Mouse (Mus musculus) limb, embryonic 13.5 days (tissue): ENCODE data around the gene Dlg4. TPM values are rescaled to one million over a fixed set of nuclear protein-coding genes. Genes with fewer than 3 reads are reported as not detected.

Experiments
- ATAC-seq: fragments of 200-750 bp; cut with Nextera tagmentation; 2 replicates; pipeline ENCODE4 v1.8.0; 2017; ENCODE audit warnings: low read depth, moderate number of reproducible peaks, moderate TSS enrichment; ENCODE audit not compliant: low FRiP score
- H3K27ac ChIP-seq: fragments of 300-500 bp; sonication (generic); 2 replicates; pipeline ENCODE4 v1.5.1; 2015; ENCODE audit warnings: inconsistent platforms, mild to moderate bottlenecking, moderate library complexity
- H3K27me3 ChIP-seq: fragments of 300-500 bp; sonication (generic); 2 replicates; pipeline ENCODE4 v1.6.1; 2015; ENCODE audit warnings: mild to moderate bottlenecking, inconsistent platforms
- H3K36me3 ChIP-seq: fragments of 300-500 bp; sonication (generic); 2 replicates; pipeline ENCODE4 v1.6.1; 2015; ENCODE audit warnings: inconsistent platforms, mild to moderate bottlenecking, moderate library complexity
- H3K4me1 ChIP-seq: fragments of 300-500 bp; sonication (generic); 2 replicates; pipeline ENCODE4 v1.6.1; 2015; ENCODE audit warnings: inconsistent platforms
- H3K4me2 ChIP-seq: fragments of 300-500 bp; sonication (generic); replicated peaks from 2 replicates; pipeline ENCODE4 v1.6.1; 2015; ENCODE audit warnings: inconsistent platforms, mild to moderate bottlenecking, moderate library complexity
- H3K4me3 ChIP-seq: fragments of 300-500 bp; sonication (generic); 2 replicates; pipeline ENCODE4 v1.5.1; 2015; ENCODE audit warnings: moderate library complexity, mild to moderate bottlenecking, inconsistent platforms
- H3K9ac ChIP-seq: fragments of 300-500 bp; sonication (generic); 2 replicates; pipeline ENCODE4 v1.6.1; 2015; ENCODE audit warnings: mild to moderate bottlenecking, inconsistent platforms
- H3K9me3 ChIP-seq: fragments of 300-500 bp; sonication (generic); 2 replicates; pipeline ENCODE4 v1.6.1; 2016; ENCODE audit warnings: inconsistent platforms
- WGBS: fragments of 180-500 bp; shearing (Covaris S2); methylation state at CpG from one replicate; pipeline ENCODE4 v1.1.7; 2015; 5-methylcytosine and 5-hydroxymethylcytosine counted together
- polyA plus RNA-seq: library from polyadenylated mRNA; unstranded; fragments of >200 nt; fragmentation: Nextera tagmentation; extraction: Ambion mirVana; gene quantifications from 2 replicates; pipeline ENCODE4 v1.2.1, GENCODE M21; 2015

Gene Dlg4
- polyA plus RNA-seq, 1 experiment from 2014 or later: 14.2 TPM

DNA sequence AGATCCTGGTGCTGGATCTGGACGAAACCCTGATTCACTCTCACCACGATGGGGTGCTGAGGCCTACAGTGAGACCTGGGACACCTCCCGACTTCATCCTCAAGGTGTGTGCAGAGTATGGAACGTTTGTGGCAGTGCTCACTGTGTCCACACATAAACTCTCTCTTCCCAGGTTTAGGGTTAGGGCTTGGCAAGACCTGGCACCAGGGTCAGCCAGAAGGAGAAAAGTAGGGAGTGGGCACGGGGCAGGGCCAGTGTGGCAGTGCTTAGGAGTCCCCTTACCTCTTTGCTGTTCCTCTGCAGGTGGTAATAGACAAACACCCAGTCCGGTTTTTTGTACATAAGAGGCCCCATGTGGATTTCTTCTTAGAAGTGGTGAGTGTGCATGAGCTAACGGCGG lies 32.3 kb upstream of the Dlg4 start:
- Histone ChIP-seq H3K9ac (0 out of 2 replicates have a peak overlapping the region, but pooled peaks have one; percentile 4), H3K36me3 (peaks cover 60% of the 10 kb centered on the region)

DNA sequence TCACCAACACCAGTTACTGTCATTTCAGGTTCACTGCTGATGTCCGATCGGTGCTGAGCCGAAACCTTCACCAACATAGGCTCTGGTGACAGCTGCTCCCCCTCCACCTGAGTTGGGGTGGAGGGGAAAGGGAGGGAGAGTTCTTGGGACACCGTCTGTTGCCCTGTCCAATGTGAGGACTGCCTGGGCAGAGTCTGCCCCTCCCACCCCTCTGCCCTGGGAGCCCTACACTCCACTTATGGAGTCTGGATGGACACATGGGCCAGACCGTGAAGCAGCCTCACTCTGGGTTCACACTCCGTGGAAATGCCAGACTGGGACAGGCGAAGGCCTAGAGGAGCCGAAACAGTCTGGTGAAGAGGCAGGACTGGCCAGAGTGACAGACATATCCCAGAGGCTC lies 26.8 kb upstream of the Dlg4 start:
- Histone ChIP-seq H3K36me3 (peaks cover 69% of the 10 kb centered on the region), H3K27me3 (no peaks in the 10 kb centered on the region), H3K27ac (no peak overlapping the region; the same call in 1 of the 2 replicates), H3K4me2 (no peak overlapping the region), H3K4me3 (no peak overlapping the region), H3K9me3 (no peaks in the 10 kb centered on the region), H3K9ac (peak overlapping the region; percentile 31; the same call in 1 of the 2 replicates), H3K4me1 (peaks cover 30% of the 10 kb centered on the region)
- WGBS: 90% methylated on average over 8 of the region's 8 CpGs
- no peak for ATAC-seq

More for the DNA sequence above, 32.3 kb upstream of the Dlg4 start:
- Histone ChIP-seq H3K4me1 (peaks cover 22% of the 10 kb centered on the region), H3K27me3 (no peaks in the 10 kb centered on the region), H3K27ac (no peak overlapping the region), H3K4me2 (no peak overlapping the region), H3K9me3 (no peaks in the 10 kb centered on the region), H3K4me3 (no peak overlapping the region)
- 89% methylated on average over 8 of the region's 8 CpGs for WGBS
- ATAC-seq: no peak

DNA sequence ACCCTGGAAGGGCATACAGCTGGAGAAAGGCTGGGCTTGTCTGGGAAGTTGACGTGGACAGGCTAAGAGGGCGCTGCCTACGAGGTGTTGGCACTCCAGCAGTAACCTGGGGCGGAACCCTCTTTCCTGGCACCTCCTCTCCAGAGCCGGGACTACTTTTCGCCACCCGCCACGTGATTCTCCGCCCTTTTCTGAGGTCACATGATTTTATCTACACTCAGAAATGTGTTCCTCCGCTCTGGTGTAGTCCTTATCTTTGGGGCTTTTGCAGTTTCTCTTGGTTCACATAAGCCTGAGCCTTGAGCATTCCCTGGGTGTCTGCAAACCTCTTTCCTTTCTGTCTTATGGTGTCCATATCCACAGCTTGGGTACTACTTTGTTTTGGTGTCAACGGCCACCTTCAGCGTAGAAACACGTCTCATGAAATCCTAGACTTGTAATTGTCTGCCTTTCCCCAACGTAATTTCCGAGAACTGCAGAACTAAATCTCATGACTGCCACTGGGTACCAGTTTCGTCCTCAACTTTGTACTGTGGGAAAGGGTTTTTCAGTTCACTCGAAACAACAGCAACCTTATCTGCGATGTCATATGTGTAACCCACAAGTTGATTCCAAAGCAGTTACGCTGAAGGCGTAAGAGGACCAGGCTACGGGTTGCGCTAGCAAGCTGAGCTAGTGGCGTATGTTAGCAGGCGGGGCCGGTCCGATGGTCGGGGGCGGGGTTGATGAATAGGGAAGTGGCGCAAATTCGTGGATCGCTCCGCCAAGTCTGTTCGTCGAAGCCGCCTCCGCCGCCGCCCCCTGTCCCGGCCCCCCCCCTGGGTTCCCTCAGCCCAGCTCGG lies 25.7 kb upstream of the Dlg4 start, which contains the start of gene Gabarap:
Gene Gabarap (plus strand): TSS at position 294 of the 842 bp plus-strand sequence.
- under 1% methylated on average over 40 of the region's 40 CpGs for WGBS
- Histone ChIP-seq H3K36me3 (peaks cover 60% of the 10 kb centered on the region), H3K9me3 (no peaks in the 10 kb centered on the region), H3K4me3 (peak within 1 kb of the TSS; percentile 80), H3K4me2 (peak within 1 kb of the TSS; percentile 72), H3K4me1 (peaks cover 30% of the 10 kb centered on the region), H3K9ac (peak within 1 kb of the TSS; percentile 89), H3K27ac (peak within 1 kb of the TSS; percentile 90), H3K27me3 (no peaks in the 10 kb centered on the region)
- ATAC-seq: peak; percentile 70

- peak overlapping the region; percentile 90 for H3K27ac ChIP-seq
- H3K4me3 ChIP-seq: peak overlapping the region; percentile 80
- H3K27me3 ChIP-seq: no peaks in the 10 kb centered on the region
- H3K4me1 ChIP-seq: peaks cover 30% of the 10 kb centered on the region
- ATAC-seq: 0 out of 2 replicates have a peak, but pooled peaks have one; percentile 0
- peaks cover 54% of the 10 kb centered on the region for H3K36me3 ChIP-seq
- H3K9me3 ChIP-seq: no peaks in the 10 kb centered on the region
- peak overlapping the region; percentile 89 for H3K9ac ChIP-seq
- WGBS: under 1% methylated on average over 15 of the region's 15 CpGs
- H3K4me2 ChIP-seq: peak overlapping the region; percentile 72
Measured at GRCm38 (mm10) chr11:69991711-69992110, 25.0 kb upstream of the Dlg4 start.

DNA sequence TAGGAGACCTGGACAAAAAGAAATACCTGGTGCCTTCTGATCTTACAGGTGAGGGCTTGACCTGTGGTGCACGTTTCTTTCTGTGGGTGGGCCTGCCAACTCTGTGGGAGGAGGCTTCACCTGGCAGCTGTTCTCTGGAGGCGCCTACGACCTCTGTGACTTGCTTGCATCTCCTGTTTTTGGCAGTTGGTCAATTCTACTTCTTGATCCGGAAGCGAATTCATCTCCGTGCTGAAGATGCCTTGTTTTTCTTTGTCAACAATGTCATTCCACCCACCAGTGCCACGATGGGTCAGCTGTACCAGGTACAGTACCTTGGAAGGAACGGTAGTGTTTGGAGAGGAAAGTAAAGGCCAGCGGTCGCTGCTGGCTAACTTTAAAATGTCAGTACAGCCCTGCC lies 24.3 kb upstream of the Dlg4 start:
- Histone ChIP-seq H3K4me3 (peak overlapping the region; percentile 80), H3K4me2 (peak overlapping the region; percentile 72), H3K9me3 (no peaks in the 10 kb centered on the region), H3K9ac (peak overlapping the region; percentile 89), H3K27me3 (no peaks in the 10 kb centered on the region), H3K36me3 (peaks cover 47% of the 10 kb centered on the region), H3K27ac (no peak overlapping the region), H3K4me1 (peaks cover 31% of the 10 kb centered on the region)
- no peak for ATAC-seq
- WGBS: 84% methylated on average over 10 of the region's 10 CpGs

DNA sequence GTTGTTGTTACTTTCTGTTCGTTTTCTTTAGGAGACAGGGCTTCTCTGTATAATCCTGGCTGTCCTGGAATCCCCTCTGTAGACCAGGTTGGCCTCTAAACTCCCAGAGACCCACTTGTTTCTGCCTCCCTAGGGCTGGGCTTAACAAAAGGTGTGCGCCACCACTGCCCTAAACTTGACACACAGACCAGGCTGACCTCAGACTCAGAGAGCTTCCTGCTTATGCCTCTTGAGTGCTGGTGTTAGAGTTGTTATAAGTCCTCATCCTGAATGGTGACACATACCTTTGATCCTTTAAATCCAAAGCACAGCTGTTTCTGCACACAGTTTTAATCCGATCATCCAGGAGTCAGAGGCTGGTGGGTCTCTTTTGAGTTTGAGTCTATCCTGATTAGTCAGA lies 23.8 kb upstream of the Dlg4 start:
- H3K4me1 ChIP-seq: peaks cover 36% of the 10 kb centered on the region
- peak overlapping the region; percentile 89; the same call in 1 of the 2 replicates for H3K9ac ChIP-seq
- no peak overlapping the region for H3K27ac ChIP-seq
- H3K27me3 ChIP-seq: no peaks in the 10 kb centered on the region
- no peaks in the 10 kb centered on the region for H3K9me3 ChIP-seq
- no peak for ATAC-seq
- peaks cover 46% of the 10 kb centered on the region for H3K36me3 ChIP-seq
- peak overlapping the region; percentile 80 for H3K4me3 ChIP-seq
- WGBS: 88% methylated on average over 3 of the region's 3 CpGs
- peak overlapping the region; percentile 72 for H3K4me2 ChIP-seq

GRCm38 (mm10) chr11:69994401-69995090 lies 22.2 kb upstream of the Dlg4 start:
- Histone ChIP-seq H3K4me1 (peaks cover 46% of the 10 kb centered on the region), H3K36me3 (peaks cover 46% of the 10 kb centered on the region), H3K27me3 (no peaks in the 10 kb centered on the region), H3K9ac (no peak overlapping the region), H3K27ac (no peak overlapping the region), H3K4me2 (peak overlapping the region; percentile 62), H3K4me3 (peak overlapping the region; percentile 98; the same call in 1 of the 2 replicates), H3K9me3 (no peaks in the 10 kb centered on the region)
- WGBS: 86% methylated on average over 11 of the region's 11 CpGs
- ATAC-seq: no peak

GRCm38 (mm10) chr11:69995391-69995960 lies 21.3 kb upstream of the Dlg4 start, which contains the start of gene Phf23:
Gene Phf23 (plus strand): TSS chr11:69995777.
- Histone ChIP-seq H3K4me3 (peak within 1 kb of the TSS; percentile 98), H3K4me1 (peaks cover 45% of the 10 kb centered on the region), H3K36me3 (peaks cover 44% of the 10 kb centered on the region), H3K9ac (peak within 1 kb of the TSS; percentile 98), H3K27me3 (no peaks in the 10 kb centered on the region), H3K27ac (peak within 1 kb of the TSS; percentile 98), H3K4me2 (peak within 1 kb of the TSS; percentile 62), H3K9me3 (no peaks in the 10 kb centered on the region)
- WGBS: under 1% methylated on average over 36 of the region's 36 CpGs
- peak; percentile 85 for ATAC-seq

DNA sequence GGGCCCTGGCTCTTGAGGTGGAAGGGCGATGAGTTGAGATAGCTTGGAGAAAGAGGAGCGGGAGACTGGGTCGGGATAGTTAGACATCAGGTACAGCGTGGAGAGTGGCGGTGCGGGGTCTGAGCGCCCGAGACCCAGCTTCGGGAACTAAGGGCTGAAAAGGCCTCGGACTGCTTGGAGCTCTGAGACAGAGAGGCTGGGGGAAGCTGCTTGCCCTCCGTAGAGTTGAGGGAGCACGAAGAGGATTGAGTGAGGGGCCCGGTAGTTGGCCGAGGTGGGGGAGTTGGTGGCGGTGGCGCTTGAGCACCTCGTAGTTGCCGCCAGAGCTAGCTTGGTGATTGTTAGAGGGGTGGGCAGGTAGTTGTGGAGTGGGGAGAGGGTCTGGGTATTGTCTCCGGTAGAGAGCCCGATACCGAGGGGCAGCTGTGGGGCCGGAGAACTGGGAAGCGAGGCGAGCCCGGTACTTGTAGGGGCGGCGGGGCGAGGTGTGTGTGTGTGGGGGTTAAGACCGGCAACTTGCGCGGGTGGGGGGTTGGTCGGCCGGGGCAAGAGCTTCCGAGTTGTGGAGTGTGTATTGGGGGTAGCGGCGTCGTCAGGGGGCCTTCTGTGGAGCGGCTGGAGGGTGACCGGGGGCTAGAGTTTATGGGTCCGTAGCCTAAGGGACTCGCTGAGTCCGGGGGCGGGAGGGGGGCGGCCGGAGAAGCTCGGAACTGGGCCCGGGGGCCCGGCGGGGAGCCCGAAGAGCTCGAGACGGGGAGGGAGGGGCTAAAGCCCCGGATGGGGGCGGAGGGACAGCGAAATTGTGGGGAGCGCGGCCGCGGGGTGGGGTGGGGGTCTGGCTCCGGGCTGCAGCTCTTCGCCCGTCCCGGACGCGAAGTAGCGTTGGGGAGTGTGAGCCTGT lies 20.3 kb upstream of the Dlg4 start:
- Histone ChIP-seq H3K9ac (peak overlapping the region; percentile 98), H3K4me2 (peak overlapping the region; percentile 62), H3K27me3 (no peaks in the 10 kb centered on the region), H3K9me3 (no peaks in the 10 kb centered on the region), H3K4me3 (peak overlapping the region; percentile 98), H3K27ac (peak overlapping the region; percentile 98), H3K4me1 (peaks cover 44% of the 10 kb centered on the region), H3K36me3 (peaks cover 44% of the 10 kb centered on the region)
- under 1% methylated on average over 65 of the region's 66 CpGs for WGBS
- ATAC-seq: no peak

- WGBS: 0% methylated on average over 19 of the region's 44 CpGs
- no peaks in the 10 kb centered on the region for H3K9me3 ChIP-seq
- H3K9ac ChIP-seq: peak overlapping the region; percentile 98
- H3K27ac ChIP-seq: peak overlapping the region; percentile 98
- H3K36me3 ChIP-seq: peaks cover 44% of the 10 kb centered on the region
- peak overlapping the region; percentile 98 for H3K4me3 ChIP-seq
- H3K27me3 ChIP-seq: no peaks in the 10 kb centered on the region
- peaks cover 51% of the 10 kb centered on the region for H3K4me1 ChIP-seq
- peak; percentile 37 for ATAC-seq
- H3K4me2 ChIP-seq: peak overlapping the region; percentile 62
Measured at GRCm38 (mm10) chr11:69997070-69997509, 19.7 kb upstream of the Dlg4 start.
